Mouse (Mus musculus) mature B cell (primary cell): ENCODE data around the gene Ptpdc1.

Experiments used
- in situ Hi-C: fragments of 300-500 bp; cut with MboI; formaldehyde crosslinking; loops from 2 replicates; pipeline ENCODE4 v1.14.3; 2019

Gene Ptpdc1

DNA sequence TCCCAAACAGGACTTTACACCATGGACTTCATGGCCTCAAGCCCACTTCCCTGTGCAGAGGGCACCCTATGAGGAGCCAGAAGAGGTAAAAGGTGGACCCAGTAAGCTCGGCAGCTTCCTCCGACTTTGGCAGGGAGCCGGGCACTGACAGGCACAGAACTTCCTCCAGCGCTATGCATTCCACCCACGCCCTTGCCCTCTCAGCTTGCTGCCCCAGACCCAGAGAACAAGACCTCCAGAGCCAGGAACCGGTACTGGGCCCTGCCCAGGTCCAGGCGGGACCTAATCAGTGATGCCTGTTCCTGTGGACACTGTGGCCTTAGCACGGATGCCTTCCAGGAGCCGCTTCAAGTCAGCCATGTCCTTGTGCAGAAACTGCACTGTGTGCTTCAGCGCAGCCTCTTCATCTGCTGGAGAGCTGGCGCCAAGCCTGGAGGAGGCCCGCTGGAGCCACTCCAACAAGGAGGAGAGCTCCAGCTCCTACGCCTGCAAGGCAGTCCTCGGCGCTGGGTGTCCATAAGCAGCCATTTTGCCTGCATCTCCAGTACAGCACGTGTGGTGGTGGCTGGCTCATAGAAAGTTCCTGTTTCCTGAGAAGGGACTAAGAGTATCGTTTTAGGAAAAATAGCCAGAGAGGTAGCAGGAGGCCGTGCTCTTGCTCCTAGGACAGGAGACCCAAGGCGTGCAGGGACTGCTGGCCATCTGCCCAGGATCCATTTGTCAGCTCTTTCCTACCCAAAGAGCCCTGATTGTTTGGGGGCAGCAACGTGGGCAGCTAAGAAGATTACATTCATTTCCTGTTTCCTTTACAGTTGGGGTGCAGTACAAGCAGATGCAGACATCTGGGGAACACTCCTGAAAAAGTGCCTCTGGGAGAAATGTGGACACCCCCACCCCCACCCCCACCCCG, 73.0 kb downstream of the Ptpdc1 start:
- in situ Hi-C loops = no loop called here

DNA sequence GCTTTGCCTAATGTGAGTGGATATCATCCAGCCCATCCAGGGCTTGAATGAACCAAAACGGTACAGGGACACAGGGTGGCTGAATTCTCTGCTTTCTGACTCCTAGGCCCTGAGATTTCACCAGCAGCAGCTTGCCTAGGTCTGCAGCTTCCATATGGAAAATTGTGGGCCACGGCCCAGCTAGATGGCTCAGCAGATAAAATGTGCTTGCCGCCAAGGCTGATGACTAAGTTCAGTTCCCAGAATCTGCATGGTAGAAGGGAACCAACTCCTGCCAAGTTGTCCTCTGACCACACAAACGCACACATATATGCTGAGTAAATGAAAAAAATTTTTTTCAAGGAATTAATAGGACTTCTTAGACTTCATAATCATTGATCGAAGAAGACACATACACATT, 77.2 kb downstream of the Ptpdc1 start:
- in situ Hi-C loops = no loop called here

GRCm38 (mm10) chr13:48547623-48548022, 77.8 kb downstream of the Ptpdc1 start:
- in situ Hi-C loops = no loop called here

GRCm38 (mm10) chr13:48546330-48546917, 79.0 kb downstream of the Ptpdc1 start:
- in situ Hi-C loops = no loop called here

GRCm38 (mm10) chr13:48545476-48546281, 79.8 kb downstream of the Ptpdc1 start:
- in situ Hi-C loops = no loop called here

DNA sequence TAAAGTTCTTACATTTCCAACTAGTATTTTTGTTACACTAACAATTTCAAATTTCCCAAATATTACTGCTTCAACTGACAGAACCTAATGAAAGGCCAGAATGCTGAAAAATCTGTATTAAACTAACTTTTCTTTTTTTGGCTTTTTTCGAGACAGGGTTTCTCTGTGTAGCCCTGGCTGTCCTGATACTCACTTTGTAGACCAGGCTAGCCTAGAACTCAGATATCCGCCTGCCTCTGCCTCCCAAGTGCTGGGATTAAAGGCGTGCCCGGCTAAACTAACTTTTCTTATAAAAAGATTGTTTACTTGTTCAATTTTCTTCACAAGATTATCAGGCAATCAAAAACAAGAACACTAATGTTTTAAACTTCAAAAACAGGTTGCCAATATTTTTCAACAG, 80.6 kb downstream of the Ptpdc1 start:
- in situ Hi-C loops = no loop called here

GRCm38 (mm10) chr13:48544391-48544790, 81.1 kb downstream of the Ptpdc1 start:
- in situ Hi-C loops = no loop called here

GRCm38 (mm10) chr13:48540488-48540887, 85.0 kb downstream of the Ptpdc1 start:
- in situ Hi-C loops = no loop called here

- in situ Hi-C loops = no loop called here
Measured at GRCm38 (mm10) chr13:48533441-48533840, 92.0 kb downstream of the Ptpdc1 start.

GRCm38 (mm10) chr13:48531448-48531847, 94.0 kb downstream of the Ptpdc1 start:
- in situ Hi-C loops = no loop called here

GRCm38 (mm10) chr13:48530685-48531084, 94.8 kb downstream of the Ptpdc1 start:
- in situ Hi-C loops = no loop called here

DNA sequence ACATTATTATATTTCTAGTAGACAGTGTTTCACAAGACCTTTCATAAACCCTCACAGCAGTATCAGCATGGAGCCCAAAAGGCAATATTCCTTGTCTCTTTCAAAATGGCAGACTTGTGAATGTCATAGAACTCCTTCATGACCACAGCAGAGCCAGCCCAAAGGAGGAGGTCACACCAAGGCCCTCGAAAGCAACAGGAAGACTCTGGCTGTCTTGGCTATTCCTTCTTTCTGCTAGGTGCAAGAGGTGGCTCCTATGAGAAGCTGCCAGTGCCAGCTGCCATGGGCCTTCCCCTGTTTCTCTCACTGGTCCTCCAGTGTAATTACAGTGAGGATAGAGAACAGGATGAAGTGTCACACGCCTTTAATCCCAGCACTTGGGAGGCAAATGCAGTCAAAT, 96.4 kb downstream of the Ptpdc1 start:
- in situ Hi-C loops = loop anchor here (5.0 kb wide), 1 partner anchor 108 kb away; no protein-coding TSS in a partner anchor

GRCm38 (mm10) chr13:48528123-48528871, 97.2 kb downstream of the Ptpdc1 start:
- in situ Hi-C loops = loop anchor here (5.0 kb wide), 1 partner anchor 109 kb away; no protein-coding TSS in a partner anchor
